Mouse (Mus musculus) spleen, adult 2 months (tissue): ENCODE results near the gene Hnrnpc.

Experiments
- CTCF ChIP-seq: fragments of 200-500 bp; IDR thresholded peaks from 2 replicates; pipeline ENCODE4 v1.5.1; 2011; ENCODE audit warnings: mild to moderate bottlenecking, inconsistent platforms; ENCODE audit not compliant: insufficient read depth, insufficient read length, insufficient replicate concordance; ENCODE audit errors: extremely low read depth
- POLR2A ChIP-seq: fragments of 200-500 bp; IDR thresholded peaks from 2 replicates; pipeline ENCODE4 v1.6.1; 2011; ENCODE audit warnings: low read depth, low read length, inconsistent platforms

DNA sequence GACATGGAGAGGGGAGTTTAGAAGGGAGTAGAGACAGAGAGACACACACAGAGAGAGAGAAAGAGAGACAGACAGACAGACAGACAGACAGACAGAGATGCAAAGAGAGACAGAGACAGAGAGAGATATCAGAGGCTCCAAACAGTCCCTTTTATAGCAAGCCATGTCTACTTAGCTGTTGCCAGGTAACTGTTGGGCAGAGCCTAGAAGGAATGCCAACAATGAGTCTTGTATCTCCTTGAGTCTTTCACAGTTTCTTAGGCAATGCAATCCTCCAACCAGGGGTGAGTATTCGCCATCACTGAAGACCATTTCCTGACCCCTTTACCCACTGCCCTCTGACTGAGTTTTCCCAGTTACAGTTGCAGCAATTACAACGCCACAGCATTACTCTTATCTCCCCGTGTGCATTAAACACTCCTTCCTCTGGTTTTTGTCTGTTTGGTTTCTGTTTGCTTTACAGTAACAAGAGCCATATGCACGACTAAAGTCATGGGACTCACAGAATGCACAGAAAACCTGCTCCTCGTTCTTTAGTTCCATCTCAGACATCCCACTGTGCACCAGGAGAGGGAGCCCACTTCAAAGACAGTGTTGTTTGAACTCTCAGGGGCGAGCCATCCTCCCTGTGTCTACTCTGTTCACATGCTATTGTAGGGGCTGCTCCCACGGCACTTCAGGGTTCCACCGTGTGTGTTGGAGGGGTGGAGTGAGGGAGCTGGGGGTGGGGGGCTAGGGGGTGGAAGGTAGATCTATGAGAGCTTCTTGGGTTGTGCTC is 58.7 kb downstream of the Hnrnpc start:
- no peak for TF ChIP-seq POLR2A
- TF ChIP-seq CTCF = no peak
